Mouse (Mus musculus): ENCODE measurements around the gene Emsy.

The Emsy gene

GRCm38 (mm10) chr7:98574271-98574670 lies 82.3 kb downstream of the Emsy start:
- no peak for DNase-seq

- DNase-seq = peak; percentile 19
Observed at GRCm38 (mm10) chr7:98573231-98573781, 83.3 kb downstream of the Emsy start.

- DNase-seq = no peak
Observed at GRCm38 (mm10) chr7:98572223-98572868, 84.2 kb downstream of the Emsy start.

- no peak for DNase-seq
Observed at GRCm38 (mm10) chr7:98570824-98571505, 85.6 kb downstream of the Emsy start.

GRCm38 (mm10) chr7:98567056-98567455 lies 89.5 kb downstream of the Emsy start:
- DNase-seq = no peak

- no peak for DNase-seq
Observed at GRCm38 (mm10) chr7:98564607-98565364, 91.8 kb downstream of the Emsy start.

GRCm38 (mm10) chr7:98563991-98564390 lies 92.6 kb downstream of the Emsy start:
- no peak for DNase-seq

GRCm38 (mm10) chr7:98562966-98563365 lies 93.6 kb downstream of the Emsy start:
- no peak for DNase-seq

GRCm38 (mm10) chr7:98562186-98562585 lies 94.4 kb downstream of the Emsy start:
- no peak for DNase-seq

- no peak for DNase-seq
Observed at GRCm38 (mm10) chr7:98561556-98562164, 94.9 kb downstream of the Emsy start.

- no peak for DNase-seq
Observed at GRCm38 (mm10) chr7:98558128-98558921, 98.3 kb downstream of the Emsy start.

GRCm38 (mm10) chr7:98556767-98557394 lies 99.7 kb downstream of the Emsy start:
- DNase-seq = no peak

- no peak for DNase-seq
Observed at GRCm38 (mm10) chr7:98551041-98551440, 105.5 kb downstream of the Emsy start.

- DNase-seq = no peak
Observed at GRCm38 (mm10) chr7:98550596-98550995, 106.0 kb downstream of the Emsy start.

GRCm38 (mm10) chr7:98548839-98549238 lies 107.7 kb downstream of the Emsy start:
- no peak for DNase-seq

GRCm38 (mm10) chr7:98544556-98544955 lies 112.0 kb downstream of the Emsy start:
- no peak for DNase-seq

- no peak for DNase-seq
Observed at GRCm38 (mm10) chr7:98543853-98544370, 112.7 kb downstream of the Emsy start.

GRCm38 (mm10) chr7:98542731-98543142 lies 113.8 kb downstream of the Emsy start:
- no peak for DNase-seq

- DNase-seq = no peak
Observed at GRCm38 (mm10) chr7:98542267-98542666, 114.3 kb downstream of the Emsy start.

GRCm38 (mm10) chr7:98541564-98541963 lies 115.0 kb downstream of the Emsy start:
- no peak for DNase-seq

- no peak for DNase-seq
Observed at GRCm38 (mm10) chr7:98540879-98541278, 115.7 kb downstream of the Emsy start.
